Mouse (Mus musculus) kidney, adult 2 months (tissue): ENCODE results near the gene Zfp652.

Source experiments
- CTCF ChIP-seq: fragments of 200-500 bp; conservative IDR thresholded peaks from 2 replicates; pipeline ENCODE4 v1.5.1; 2011; ENCODE audit warnings: low read depth, mild to moderate bottlenecking, control low read depth, low read length, moderate library complexity, mixed read lengths; ENCODE audit not compliant: insufficient read depth, insufficient read length
- POLR2A ChIP-seq: fragments of 200-500 bp; IDR thresholded peaks from one replicate; pipeline ENCODE4 v1.6.1; 2011; ENCODE audit warnings: low read depth, low read length, control low read depth

GRCm38 (mm10) chr11:95792950-95793509 is 80.6 kb downstream of the Zfp652 start:
- TF ChIP-seq CTCF: no peak
- TF ChIP-seq POLR2A: no peak
